Mouse (Mus musculus): Measurements from ENCODE around the gene Zfp609.
"Not testable (repeated sequence)": the region's sequence is repeated elsewhere in the genome, so short reads cannot be mapped to it uniquely, and the experiment has no call there.

Gene Zfp609

GRCm38 (mm10) chr9:65724471-65725290 is 102.7 kb downstream of the Zfp609 start:
- in situ Hi-C loops (cut with MboI, MseI): no loop called here

DNA sequence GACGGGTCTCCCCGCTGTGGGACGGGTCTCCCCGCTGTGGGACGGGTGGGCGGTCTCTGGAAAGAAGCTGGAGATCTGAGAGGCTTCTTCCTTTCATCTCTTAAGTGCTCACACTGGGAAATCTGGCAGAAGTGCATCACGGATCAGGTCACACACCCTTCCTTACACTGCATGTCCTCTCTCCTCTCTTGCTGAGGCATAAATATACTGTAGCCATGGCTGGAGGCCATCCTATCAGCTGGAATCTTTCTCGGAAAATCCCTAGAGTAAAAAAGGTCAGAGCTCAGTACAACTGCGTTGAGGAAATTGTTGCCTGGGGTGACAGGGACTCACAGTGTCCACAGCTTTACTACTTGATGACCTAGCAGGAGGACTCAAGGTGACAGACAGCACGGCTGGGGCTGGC is 106.2 kb downstream of the Zfp609 start:
- in situ Hi-C loops (cut with MboI, MseI): no loop called here

DNA sequence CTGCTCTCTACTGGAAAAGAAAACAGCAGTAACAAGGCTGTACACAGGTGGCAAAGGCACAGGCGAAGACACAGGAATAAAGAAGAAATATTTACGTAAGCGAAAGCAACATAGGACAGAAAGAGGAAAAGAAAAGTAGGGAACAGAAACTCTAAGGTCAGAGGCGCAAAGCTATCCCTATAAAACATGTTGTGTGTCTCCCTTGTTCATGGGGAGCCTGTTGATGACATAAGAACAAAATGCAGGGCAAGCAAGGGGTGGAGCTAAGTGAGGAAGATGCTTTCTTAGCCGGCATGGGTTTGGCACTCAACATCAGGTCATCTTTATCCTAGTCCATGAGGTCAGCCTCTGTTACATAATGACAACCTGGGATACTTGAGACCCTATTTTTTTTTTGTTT is 109.2 kb downstream of the Zfp609 start:
- in situ Hi-C loops (cut with MboI, MseI): no loop called here

DNA sequence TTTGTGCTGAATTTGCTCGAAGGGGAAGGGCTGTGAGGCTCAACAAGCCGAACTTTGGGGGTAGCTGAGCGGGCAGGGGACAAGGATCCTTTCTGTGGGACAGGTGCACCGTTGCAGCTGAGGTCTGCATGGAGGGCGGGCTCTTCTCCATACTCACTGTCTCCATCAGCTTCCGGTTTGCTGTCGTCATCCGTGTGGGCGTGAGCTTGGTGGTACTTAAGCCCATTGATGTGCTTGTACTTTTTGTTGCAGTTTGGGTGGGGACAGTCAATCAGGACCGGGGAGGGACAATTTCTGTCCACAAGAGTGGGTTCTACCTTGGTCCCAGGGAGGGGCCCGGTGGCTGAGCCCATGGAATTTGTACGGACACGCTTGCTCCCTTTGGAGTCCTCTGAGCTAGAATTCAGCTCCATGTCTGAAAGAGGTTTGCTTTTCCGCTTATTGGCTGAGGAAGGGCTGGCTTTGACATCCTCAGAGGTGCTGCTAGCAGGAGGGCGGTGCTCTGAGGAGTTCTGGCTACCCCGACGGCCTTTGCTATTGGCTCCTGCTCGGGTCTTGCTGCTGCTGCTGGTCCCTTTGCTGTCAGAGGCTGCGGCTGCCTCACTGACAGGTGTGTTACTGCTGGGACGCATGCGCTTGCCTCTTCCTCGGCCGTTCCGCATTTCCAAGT is 123.3 kb downstream of the Zfp609 start:
- in situ Hi-C loops (cut with MboI, MseI): no loop called here

- in situ Hi-C loops (cut with MboI, MseI): no loop called here
Measured at GRCm38 (mm10) chr9:65703241-65703640, 124.1 kb downstream of the Zfp609 start.

DNA sequence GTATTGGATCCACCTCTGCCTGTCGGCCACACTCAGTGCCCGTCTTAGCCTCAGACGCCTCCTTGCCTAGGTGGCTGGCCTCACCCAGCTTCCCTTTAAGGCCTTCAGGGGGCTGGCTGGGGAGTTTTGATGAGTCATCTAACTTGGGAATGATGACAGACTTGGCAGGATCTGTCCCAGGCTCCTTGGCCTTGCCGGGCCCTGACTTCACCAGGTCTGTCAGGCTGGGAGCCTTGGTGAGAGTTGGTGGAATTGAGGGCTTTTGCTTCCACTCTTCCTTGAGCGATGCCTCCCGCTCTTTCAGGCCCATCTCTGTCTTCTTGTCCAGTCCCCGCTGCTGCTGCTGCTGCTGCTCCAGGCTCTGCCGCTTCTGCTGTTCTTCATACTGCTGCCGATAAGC is 125.1 kb downstream of the Zfp609 start:
- in situ Hi-C loops (cut with MboI, MseI): no loop called here

DNA sequence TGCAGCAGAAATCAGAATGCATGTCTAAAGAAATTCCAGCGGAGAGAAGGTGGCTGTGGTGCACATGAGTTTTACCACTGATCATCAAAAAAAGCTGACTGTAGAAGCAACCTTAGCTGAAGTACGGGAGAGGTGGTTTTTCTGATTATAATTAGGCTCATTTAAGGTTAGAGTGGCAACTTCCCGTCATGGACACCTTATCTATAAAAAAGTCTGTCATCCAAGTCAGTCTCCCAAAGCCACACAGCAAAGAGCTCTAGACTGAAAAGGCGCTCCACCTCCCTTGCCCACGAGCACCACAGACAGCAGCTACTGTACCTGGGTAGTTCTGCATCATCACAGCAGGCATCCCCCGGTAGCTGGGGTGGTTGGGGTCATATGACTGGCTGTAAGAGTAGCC is 126.9 kb downstream of the Zfp609 start:
- in situ Hi-C loops (cut with MboI, MseI): no loop called here

DNA sequence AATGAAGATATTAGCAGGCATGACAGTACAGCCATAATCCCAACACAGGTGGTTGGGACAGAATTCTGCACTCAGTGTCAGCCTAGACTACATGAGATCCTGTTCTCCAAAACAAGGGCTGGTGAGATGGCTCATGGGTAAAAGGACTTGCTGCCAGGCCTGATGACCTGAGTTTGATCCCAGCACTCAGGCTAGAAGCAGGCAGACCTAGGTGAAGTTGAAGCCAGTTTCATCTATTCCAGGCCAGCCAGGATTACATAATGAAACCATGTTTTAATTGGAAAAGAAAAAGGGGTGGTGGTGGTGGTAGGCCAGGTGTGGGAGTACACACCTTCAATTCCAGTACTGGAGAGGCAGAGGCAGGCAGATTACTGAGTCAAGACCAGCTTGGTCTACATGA is 129.4 kb downstream of the Zfp609 start:
- in situ Hi-C loops (cut with MboI, MseI): no loop called here

- in situ Hi-C loops (cut with MboI, MseI): no loop called here
Measured at GRCm38 (mm10) chr9:65697356-65697755, 130.0 kb downstream of the Zfp609 start.

GRCm38 (mm10) chr9:65696337-65696736 is 131.0 kb downstream of the Zfp609 start:
- in situ Hi-C loops (cut with MboI, MseI): no loop called here

DNA sequence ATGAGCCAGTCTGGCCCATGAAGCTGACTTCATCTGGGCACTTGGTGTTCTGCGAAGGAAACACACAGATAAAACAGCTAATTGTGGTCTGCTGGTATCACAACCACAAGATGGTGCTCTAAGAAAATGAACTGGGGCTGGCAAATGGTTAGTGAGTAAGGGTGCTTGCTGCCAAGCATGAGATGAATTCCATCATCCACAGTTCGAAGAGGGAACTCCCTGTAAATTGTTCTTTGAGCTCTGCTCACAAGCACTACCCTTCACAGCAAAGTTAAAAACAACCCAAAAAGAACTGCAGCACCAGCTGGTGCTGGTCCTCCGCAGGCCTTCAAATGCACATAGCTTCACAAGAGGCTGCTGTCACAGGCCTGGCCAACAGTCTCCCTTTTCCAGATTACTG is 131.7 kb downstream of the Zfp609 start:
- in situ Hi-C loops (cut with MboI, MseI): no loop called here

DNA sequence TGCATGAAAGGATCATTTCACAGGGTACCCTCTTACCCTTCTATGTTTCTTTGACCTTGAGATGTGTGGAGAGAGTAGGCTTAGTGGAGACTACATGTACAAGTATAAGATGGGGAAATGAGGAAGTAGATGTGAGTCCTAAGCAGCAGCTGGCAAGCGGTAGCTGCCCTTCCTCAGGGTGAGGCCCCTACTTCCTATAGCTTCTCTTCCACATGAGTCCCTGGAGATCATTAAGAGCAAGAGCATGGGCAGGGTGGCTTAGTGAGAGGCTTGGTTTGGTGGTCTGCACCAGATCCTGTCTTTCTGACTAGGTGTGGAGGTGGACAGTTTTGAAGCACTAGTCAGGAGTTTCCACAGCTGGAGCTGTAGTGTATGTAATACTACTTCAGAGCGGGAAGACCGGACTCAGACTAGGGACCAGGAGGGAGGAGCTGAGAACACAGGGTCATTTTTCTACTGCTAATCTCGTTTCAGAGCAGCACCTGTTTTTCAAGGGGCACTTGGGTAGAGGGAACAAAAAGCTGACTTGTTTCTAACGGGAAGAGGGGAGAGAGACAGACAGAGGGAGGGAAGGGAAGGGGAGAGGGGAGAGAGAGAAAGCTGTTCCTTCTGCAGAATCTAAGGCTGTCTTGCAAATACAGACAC is 134.3 kb downstream of the Zfp609 start:
- in situ Hi-C loops (cut with MboI, MseI): no loop called here

- in situ Hi-C loops (cut with MboI, MseI): no loop called here
Measured at GRCm38 (mm10) chr9:65692466-65692865, 134.9 kb downstream of the Zfp609 start.

DNA sequence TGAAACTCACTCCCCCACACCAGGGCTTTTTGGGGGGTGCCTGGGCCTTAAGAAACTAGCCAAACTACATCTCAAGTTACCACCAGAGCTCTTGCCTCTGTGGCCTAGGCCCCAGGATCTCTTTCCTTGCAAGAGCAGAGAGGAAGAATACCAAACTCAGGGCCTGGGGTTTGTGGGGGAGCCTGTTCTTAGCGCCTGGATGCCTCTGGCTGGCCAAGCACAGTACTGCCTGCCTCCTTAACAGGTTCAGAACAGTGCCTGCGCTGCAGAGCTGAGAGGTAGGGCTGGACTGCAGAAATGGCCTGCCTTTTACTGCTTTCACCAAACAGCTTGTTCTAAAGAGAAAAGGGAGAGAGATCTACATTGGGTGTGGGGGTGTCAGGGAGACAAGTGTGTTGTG is 137.5 kb downstream of the Zfp609 start:
- in situ Hi-C loops (cut with MboI, MseI): not testable (repeated sequence)

GRCm38 (mm10) chr9:65684704-65685103 is 142.7 kb downstream of the Zfp609 start:
- in situ Hi-C loops (cut with MboI, MseI): no loop called here

DNA sequence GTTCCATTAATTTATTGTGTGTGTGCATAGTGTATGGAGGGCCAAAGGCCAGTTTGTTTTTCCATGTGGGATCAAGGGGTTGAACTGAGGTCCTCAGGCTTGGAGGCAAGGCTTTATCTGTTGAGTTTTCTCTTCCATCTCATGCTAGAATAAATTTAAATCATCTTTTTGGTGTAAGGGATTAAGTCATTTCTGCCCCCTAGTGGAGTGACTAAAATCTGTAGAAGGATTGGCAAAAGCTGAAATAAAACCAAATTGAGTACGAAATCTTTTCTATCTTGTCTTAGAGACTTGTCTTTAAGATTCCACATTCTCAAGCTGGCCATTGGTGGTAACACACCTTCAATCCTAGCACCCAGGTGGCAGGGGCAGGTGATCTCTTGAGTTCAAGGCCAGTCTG is 144.4 kb downstream of the Zfp609 start:
- in situ Hi-C loops (cut with MboI, MseI): no loop called here

- in situ Hi-C loops (cut with MboI, MseI): no loop called here
Measured at GRCm38 (mm10) chr9:65682183-65682582, 145.2 kb downstream of the Zfp609 start.

DNA sequence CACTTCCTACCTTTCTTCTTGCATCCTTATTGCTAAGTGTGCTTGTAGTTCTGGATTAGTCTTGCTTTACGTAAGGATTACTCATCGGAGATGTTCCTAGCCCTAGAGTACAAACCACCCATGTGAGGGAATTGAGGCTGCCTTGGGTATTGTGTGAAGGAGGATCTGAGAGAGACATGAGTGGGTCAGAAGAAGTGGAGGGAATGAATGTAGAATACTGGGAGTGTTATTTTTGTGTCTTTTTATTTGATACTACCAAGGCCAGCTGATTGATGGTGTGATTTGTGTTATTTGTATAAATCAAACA is 145.8 kb downstream of the Zfp609 start:
- in situ Hi-C loops (cut with MboI, MseI): no loop called here

GRCm38 (mm10) chr9:65680938-65681633 is 146.3 kb downstream of the Zfp609 start:
- in situ Hi-C loops (cut with MboI, MseI): no loop called here

GRCm38 (mm10) chr9:65679181-65679761 is 148.1 kb downstream of the Zfp609 start:
- in situ Hi-C loops (cut with MboI, MseI): no loop called here

DNA sequence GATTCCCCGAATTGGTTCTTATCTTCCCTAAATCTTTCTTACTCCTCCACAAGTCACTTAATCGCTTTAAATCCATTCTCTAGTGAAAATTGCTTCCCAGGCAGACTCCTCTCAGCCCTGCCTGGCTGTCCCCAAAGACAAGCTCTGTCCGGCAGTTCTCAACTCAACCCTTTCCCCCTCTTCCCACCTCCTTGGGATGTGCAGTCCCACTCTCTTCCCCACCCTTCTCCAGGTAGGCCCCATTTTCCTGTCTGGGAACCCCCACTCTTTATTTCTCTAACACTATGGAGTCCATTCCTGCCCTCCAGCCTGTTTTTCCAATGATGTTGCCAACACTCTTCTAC is 150.3 kb downstream of the Zfp609 start:
- in situ Hi-C loops (cut with MboI, MseI): no loop called here
